Mouse (Mus musculus) retina, postnatal 1 day (tissue): ENCODE measurements at regions not wholly inside any gene's neighbourhood (a gene's known extent, or its start where the extent isn't known, plus 50 kb on each side); places are given as distances from the start of the nearest gene placed in this dataset.
A peak's percentile ranks its signal among the peaks of the same experiment; 100 is the strongest.

Source experiments
- DNase-seq: peaks from one replicate; pipeline ENCODE4 v3.0.0-alpha.2; 2012

- no peak for DNase-seq
Measured at GRCm38 (mm10) chr6:49893113-49893512, 70.6 kb downstream of the Npy start.

- no peak for DNase-seq
Measured at GRCm38 (mm10) chr6:49899146-49899545, 76.6 kb downstream of the Npy start.

DNA sequence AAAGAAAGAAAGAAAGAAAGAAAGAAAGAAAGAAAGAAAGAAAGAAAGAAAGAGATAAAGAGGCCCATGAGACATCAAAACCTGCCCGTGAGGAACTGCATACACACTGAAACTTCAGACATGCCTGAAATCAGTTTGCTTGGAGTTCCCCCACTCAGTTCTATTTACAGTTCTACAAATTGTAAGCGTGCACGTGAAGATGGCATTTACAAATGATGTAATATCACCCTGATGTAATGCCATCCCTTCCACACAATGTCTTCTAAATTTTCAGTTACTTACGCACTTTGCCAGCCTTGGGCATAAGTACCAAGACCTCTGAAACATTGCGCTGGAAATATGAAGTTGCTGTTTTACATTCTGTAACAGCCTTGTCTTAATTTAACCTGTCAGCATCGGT, 79.0 kb downstream of the Npy start:
- DNase-seq: no peak

DNA sequence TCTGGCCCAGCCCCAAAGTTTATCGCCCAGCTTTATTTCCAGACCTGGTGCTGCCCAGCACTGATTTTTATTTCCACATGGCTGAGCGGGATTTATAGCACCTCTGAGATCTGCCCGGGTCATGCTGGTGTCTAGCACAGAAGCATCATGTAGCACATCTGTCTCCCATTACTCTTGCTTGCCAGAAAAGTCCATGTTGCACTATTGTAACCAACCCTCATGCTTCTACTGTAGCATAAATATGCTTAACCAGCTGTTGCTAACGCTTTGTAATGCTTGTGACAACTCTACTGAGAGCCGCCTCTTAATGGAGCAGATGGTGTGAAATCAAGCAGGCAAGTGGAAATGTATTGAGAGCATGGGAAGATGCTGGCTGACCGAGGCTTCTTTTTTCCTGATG, 81.5 kb downstream of the Npy start:
- DNase-seq: peak; percentile 74

DNA sequence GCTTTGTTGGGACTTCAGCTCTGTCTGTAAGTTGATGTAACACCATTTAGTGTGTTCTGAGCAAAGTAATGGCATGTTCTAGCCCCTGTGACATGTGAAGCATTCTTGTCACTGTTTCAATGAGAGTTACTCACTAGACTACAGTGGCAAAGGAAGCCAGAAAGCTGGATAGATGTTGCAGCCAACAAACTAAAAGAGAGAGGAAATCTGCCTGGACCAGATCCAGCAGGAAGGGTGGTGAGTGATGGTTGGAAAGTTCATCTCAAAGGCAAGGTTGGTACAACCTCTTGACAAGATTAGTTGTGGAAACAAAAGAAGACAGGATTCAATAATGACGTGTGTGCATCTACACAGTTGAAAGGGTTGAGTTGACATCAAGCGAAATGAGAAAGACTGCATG, 83.9 kb downstream of the Npy start:
- DNase-seq: no peak

GRCm38 (mm10) chr6:49919089-49919812, 96.7 kb downstream of the Npy start:
- peak; percentile 73 for DNase-seq

GRCm38 (mm10) chr6:49919813-49920170, 97.3 kb downstream of the Npy start:
- no peak for DNase-seq

- DNase-seq: no peak
Measured at GRCm38 (mm10) chr6:49924296-49924695, 101.8 kb downstream of the Npy start.

DNA sequence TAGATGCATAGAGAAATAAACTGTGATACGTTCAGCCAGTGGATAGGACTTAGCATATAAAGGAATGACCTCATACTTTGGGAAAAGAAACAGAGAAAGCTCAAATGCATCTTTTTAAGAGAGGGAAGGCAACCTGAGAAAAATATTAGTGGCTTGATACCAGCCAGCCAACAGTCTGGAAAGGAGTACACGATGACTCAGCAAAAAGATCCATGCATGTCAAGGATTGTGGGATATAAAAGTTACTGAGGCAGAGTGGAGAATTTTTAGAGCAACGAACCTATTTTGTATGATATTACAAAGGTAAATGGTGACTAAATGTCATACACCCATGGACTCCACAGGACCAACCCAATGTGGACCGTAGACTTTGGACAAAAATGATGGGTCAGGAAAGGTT, 105.6 kb downstream of the Npy start:
- DNase-seq: no peak

- peak; percentile 30 for DNase-seq
Measured at GRCm38 (mm10) chr6:49930104-49930503, 107.6 kb downstream of the Npy start.

DNA sequence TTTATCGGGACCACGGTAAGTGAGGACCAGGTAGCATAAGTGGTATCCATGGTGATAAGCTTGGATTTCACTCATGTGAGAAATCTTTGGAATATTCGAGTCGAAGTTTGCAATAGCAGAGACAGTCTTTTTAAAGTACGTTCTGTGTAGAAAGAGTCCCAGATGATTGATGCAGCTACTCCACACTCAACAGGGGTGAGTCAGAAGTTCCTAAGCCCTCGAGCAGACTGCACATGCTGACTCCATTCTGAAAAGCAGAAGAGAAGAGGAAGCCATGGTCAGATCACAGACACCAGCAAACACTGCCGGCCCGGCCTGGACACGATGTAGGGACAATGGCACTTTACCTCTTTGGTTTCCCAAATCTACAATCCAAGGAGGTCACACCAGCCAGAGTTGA, 120.6 kb downstream of the Npy start:
- no peak for DNase-seq

- no peak for DNase-seq
Measured at GRCm38 (mm10) chr6:49958891-49959290, 136.4 kb downstream of the Npy start.

DNA sequence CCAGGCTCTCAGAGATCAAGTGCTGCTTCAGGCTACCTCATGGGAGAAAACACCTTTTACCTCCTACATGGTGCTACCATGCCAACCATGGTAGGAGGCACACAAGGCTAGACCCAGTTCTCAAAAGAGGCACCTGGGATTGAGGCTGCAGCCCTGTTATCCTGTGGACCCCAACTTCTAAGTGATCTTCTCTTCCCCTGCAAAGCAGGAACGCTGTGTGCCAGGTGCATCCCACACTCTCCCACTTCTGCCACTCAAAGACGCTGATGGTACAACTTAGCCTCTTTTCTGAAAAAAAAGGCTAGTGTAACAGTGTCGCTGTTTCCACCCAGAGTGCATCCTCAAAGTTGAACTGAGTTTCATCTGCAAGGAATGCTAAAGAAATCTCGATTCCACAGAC, 138.7 kb downstream of the Npy start:
- no peak for DNase-seq

GRCm38 (mm10) chr6:49965944-49966545, 143.5 kb downstream of the Npy start:
- no peak for DNase-seq

- no peak for DNase-seq
Measured at GRCm38 (mm10) chr6:49966555-49966954, 143.5 kb upstream of the Mpp6 start.

GRCm38 (mm10) chr6:49973258-49973865, 136.7 kb upstream of the Mpp6 start:
- no peak for DNase-seq

DNA sequence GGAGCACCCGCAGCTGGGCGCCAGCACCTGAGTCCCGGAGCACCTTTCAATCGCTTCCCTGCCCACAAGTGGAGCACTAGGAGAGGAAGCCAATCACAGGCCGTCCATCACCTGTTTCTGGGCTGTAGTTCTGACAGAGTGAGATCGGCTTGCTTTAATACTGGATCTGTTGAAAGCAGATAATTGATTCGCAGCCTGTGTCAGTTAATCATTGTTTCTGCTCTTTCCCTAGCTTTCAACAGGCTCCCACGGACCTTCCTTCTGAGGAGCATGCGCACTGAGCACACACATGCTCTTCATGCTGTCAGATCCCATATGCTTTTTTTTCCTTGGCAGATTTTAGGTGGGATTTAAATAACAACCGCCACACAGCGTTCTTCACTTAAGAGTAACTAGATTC, 132.3 kb upstream of the Mpp6 start:
- peak; percentile 43 for DNase-seq

DNA sequence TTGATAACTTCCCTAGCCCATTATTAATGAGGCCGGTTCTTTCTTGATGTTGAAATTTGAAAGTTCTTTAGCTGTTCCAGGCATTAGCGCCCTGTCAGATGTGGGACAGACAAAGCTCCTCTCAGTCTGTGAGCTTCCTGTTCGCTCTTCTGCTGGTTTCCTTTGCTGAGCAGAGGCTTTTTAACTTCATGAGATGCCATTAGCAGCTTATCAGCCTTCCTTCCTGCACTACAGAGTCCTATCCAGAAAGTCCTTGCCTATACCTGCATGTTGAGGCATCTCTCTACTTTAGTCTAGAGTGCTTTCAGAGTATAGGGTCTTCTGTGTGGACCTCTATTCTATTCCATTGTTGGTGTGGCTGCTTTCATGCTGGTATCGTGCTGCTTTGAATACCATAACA, 126.3 kb upstream of the Mpp6 start:
- DNase-seq: no peak

GRCm38 (mm10) chr6:49985127-49985526, 124.9 kb upstream of the Mpp6 start:
- peak; percentile 80 for DNase-seq

- DNase-seq: no peak
Measured at GRCm38 (mm10) chr6:49987141-49987540, 122.9 kb upstream of the Mpp6 start.

DNA sequence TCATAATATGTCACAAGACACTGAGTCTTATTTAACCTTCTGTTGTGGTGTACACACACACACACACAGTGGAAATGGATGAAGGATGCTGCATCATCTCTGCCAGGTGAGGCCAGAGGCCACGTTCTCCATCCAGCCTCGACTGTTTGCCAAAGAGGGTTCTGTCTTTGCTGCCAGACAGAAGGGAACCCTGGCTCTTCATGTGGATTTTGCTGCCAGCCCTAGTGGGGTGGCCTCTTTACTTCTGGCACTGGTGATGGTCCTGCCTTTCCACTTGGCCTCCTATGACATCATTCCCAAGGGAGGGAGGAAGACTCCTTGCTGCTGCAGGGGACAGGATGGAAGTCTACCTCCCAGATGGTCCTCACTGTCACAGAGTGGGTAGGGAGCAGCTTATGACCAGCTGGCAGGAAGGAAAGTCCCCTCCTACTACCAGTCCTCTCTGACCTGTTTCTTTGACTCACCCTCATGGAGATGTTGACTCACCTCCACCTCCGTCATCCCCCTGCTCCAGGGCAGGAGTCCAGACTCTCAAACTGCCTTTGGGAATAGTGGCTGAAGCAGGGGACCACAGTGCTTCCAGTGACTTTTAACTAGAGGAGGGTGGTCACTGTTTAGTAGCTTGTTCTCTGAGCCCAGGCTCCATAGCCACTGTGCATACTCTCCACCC, 122.4 kb upstream of the Mpp6 start:
- DNase-seq: no peak

DNA sequence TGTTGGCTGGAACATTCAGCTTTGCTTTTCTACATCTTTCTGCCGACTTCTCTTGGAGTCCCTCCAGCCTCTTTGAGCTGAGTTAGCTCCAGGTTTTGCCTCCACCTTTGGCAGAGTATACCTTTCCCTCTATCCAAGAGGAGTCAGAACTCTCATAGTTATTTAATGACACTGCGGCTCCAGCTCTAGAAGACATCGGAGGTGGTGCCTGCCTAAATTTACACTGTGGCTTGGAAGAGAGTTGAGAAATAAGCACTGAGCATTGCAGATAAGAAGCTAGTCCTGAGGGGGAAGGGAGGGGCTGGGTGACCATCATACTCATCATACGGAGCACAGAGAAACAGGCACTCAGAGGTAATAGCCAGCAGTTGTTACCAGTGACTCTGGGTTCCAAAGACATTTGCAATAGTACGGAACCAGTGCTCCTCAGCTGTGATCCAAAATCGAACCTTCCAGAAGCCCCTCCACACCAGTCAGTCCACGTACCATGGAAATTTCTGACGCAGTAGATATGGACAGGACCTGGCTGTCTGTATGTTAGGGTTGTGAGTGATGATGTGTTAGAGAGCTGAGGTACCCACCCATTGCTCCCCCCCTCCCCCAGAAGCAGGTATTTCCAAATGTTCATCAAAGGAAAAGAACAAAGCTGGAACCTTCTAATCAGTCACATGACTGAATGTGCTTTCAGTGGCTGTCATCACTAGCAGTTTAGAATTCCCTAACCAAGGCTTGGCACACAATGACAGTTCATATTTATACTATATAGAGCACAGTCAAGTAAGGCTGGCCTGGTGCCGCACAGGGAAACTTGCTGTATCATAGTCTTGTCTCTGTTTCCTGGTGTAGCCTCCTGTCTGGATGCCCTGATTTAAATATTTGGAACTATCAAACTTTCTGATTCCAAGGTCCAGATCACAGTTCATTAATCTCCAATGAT, 120.2 kb upstream of the Mpp6 start:
- no peak for DNase-seq

- DNase-seq: peak; percentile 84
Measured at GRCm38 (mm10) chr6:49990522-49990858, 119.6 kb upstream of the Mpp6 start.
